Mouse (Mus musculus): ENCODE data around the gene Zap70. TPM values are rescaled to one million over a fixed set of nuclear protein-coding genes. Genes with fewer than 3 reads are reported as not detected.

Gene Zap70
- polyA plus RNA-seq, 1 experiment from 2014 or later, result 1.3 TPM

DNA sequence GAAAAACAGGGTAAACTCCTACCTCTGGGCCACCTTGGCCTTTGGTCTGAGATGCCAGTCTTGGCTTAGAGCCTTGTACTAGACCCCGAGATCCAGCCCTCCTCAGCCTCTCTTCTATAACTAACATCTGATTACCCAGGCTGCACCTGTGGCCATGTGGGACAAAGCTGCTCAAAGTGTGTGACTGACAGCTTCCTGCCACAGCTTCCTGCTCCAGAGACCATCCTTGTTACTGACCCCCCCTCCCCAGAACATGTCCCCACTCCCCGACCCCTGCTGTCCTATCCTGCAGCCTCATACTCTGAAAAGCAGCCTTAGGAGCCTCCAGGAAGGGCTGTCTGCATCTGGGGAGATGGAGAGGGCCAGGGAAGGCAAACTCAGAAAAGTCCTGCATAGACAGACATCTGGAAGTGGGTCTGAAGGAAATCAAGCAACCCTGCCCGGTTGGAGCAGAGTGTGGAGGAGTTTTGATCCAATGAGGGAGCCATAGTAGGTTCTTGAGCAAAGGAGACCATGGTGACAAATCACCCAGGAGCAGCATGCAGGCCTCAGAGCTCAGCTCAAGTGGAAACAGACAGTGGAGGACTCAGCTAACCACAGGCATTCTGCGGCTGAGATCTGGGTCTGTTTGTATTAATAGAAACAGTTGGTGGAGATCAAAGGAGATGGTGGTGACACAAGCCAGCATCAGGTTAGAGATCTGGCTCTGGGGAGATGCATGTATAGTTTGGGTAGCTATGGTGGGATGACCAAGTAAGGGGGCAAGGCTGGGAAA lies 5.0 kb downstream of the Zap70 start:
- no peak overlapping the region for H3K27ac ChIP-seq (ENCODE audit: low read depth, low read length)
- H3K4me3 ChIP-seq (ENCODE audit: low read depth, low read length), result no peak overlapping the region
- no peak for ATAC-seq (ENCODE audit: insufficient read depth, low FRiP score, low TSS enrichment)
- WGBS, result 70% methylated on average over 4 of the region's 4 CpGs
- peaks cover 9% of the 10 kb centered on the region for H3K27me3 ChIP-seq (ENCODE audit: control insufficient read depth, insufficient read depth, low read length)
- H3K36me3 ChIP-seq (ENCODE audit: control insufficient read depth, insufficient read depth, low read length), result no peaks in the 10 kb centered on the region
- no peak overlapping the region for H3K4me2 ChIP-seq (ENCODE audit: low read depth)
- H3K9me3 ChIP-seq (ENCODE audit: control insufficient read depth, low read length), result no peaks in the 10 kb centered on the region
- H3K4me1 ChIP-seq (ENCODE audit: control insufficient read depth, insufficient read depth, low read length), result no peaks in the 10 kb centered on the region
- no peak for DNase-seq (ENCODE audit: low spot score)
- no peak overlapping the region for H3K9ac ChIP-seq (ENCODE audit: low read length)

DNA sequence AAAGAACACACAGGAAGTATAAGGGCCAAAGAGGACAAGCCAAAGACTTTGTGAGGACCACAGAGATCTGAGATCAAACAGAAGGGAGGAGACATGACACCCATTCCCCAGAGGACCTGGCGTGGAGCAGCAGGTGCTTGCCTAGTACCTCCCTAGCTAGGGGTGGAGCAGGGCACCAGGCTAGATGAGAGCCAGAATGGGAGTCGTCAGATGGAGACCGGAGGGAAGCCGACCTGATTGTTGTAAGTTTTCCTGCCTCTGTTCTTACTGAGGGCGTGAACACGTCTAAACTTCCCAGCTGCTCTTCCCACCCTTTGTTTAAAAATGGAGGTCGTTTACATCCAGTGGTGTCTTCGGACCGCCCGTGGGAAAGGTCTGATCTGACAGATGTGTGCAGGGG lies 5.7 kb downstream of the Zap70 start:
- ATAC-seq (ENCODE audit: insufficient read depth, low FRiP score, low TSS enrichment) (no peak), DNase-seq (ENCODE audit: low spot score) (no peak)
- H3K4me1 ChIP-seq (ENCODE audit: control insufficient read depth, insufficient read depth, low read length), result no peaks in the 10 kb centered on the region
- no peak overlapping the region for H3K4me3 ChIP-seq (ENCODE audit: low read depth, low read length)
- H3K9ac ChIP-seq (ENCODE audit: low read length), result no peak overlapping the region
- no peak overlapping the region for H3K4me2 ChIP-seq (ENCODE audit: low read depth)
- H3K27me3 ChIP-seq (ENCODE audit: control insufficient read depth, insufficient read depth, low read length), result peaks cover 10% of the 10 kb centered on the region
- no peaks in the 10 kb centered on the region for H3K36me3 ChIP-seq (ENCODE audit: control insufficient read depth, insufficient read depth, low read length)
- H3K27ac ChIP-seq (ENCODE audit: low read depth, low read length), result no peak overlapping the region
- WGBS, result 27% methylated on average over 10 of the region's 10 CpGs
- H3K9me3 ChIP-seq (ENCODE audit: control insufficient read depth, low read length), result no peaks in the 10 kb centered on the region

DNA sequence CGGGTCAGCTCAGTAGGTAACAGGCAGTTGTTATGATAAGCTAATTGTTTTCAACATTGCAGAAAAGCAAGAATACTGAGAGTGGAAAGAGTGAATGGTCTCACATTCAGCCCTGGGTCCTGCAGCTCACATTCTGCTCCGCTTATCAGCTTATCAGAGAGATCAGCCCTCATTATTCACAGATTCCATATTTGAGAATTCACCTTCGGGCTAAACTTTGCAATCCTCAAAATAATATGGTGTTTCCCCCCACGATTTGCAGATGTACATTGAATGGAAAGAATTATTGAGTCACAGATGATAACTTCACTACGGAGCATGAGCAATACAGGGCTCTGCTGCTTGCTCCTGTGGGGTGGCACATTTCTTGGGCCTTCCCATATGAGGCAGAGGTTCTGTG lies 7.2 kb downstream of the Zap70 start:
- Histone ChIP-seq H3K4me2 (ENCODE audit: low read depth) (no peak overlapping the region), H3K9me3 (ENCODE audit: control insufficient read depth, low read length) (no peaks in the 10 kb centered on the region), H3K27me3 (ENCODE audit: control insufficient read depth, insufficient read depth, low read length) (peaks cover 10% of the 10 kb centered on the region), H3K4me3 (ENCODE audit: low read depth, low read length) (no peak overlapping the region), H3K36me3 (ENCODE audit: control insufficient read depth, insufficient read depth, low read length) (no peaks in the 10 kb centered on the region), H3K9ac (ENCODE audit: low read length) (no peak overlapping the region), H3K27ac (ENCODE audit: low read depth, low read length) (no peak overlapping the region), H3K4me1 (ENCODE audit: control insufficient read depth, insufficient read depth, low read length) (no peaks in the 10 kb centered on the region)
- WGBS, result 84% methylated on average over 5 of the region's 5 CpGs
- DNase-seq (ENCODE audit: low spot score), result no peak
- ATAC-seq (ENCODE audit: insufficient read depth, low FRiP score, low TSS enrichment), result no peak

DNA sequence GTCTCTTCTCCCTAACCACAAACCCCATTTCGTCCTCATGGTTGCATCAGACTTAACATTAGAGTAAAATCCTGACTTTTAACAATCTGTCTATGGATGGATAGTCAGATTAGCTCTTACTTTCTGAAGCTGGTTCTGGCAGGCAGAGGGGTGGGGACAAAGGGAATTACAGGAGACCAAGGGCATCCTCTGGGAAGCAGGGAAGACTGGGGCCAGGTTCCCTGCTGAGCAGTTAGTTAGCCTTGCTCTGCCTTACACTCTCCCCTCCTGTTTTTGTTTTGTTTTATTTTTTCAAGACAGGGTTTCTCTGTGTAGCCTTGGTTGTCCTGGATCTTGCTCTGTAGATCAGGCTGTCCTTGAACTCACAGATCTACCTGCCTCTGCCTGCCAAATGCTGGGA lies 8.4 kb downstream of the Zap70 start:
- Histone ChIP-seq H3K9me3 (ENCODE audit: control insufficient read depth, low read length) (no peaks in the 10 kb centered on the region), H3K36me3 (ENCODE audit: control insufficient read depth, insufficient read depth, low read length) (no peaks in the 10 kb centered on the region), H3K27ac (ENCODE audit: low read depth, low read length) (no peak overlapping the region), H3K9ac (ENCODE audit: low read length) (no peak overlapping the region), H3K4me2 (ENCODE audit: low read depth) (no peak overlapping the region), H3K4me3 (ENCODE audit: low read depth, low read length) (no peak overlapping the region), H3K27me3 (ENCODE audit: control insufficient read depth, insufficient read depth, low read length) (peaks cover 10% of the 10 kb centered on the region), H3K4me1 (ENCODE audit: control insufficient read depth, insufficient read depth, low read length) (no peaks in the 10 kb centered on the region)
- 92% methylated on average over 1 of the region's 1 CpGs for WGBS
- ATAC-seq (ENCODE audit: insufficient read depth, low FRiP score, low TSS enrichment) (no peak), DNase-seq (ENCODE audit: low spot score) (no peak)

DNA sequence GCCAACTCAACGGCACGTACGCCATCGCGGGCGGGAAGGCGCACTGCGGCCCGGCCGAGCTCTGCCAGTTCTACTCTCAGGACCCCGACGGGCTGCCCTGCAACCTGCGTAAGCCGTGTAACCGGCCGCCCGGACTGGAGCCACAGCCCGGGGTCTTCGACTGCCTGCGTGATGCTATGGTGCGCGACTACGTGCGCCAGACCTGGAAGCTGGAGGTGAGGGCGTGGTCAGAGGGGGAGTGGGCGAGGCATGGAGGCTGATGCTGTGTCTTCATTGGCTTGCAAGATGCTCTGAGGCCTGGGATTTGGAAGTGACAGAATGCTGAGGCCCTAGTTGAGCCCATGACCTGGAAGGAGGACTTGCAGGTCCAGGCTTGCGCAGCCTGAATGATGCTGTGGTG lies 9.4 kb downstream of the Zap70 start:
- H3K4me1 ChIP-seq (ENCODE audit: control insufficient read depth, insufficient read depth, low read length), result no peaks in the 10 kb centered on the region
- peak overlapping the region; percentile 15; the same call in 1 of the 2 replicates for H3K4me3 ChIP-seq (ENCODE audit: low read depth, low read length)
- H3K4me2 ChIP-seq (ENCODE audit: low read depth), result peak overlapping the region; percentile 31
- H3K27ac ChIP-seq (ENCODE audit: low read depth, low read length), result no peak overlapping the region
- H3K36me3 ChIP-seq (ENCODE audit: control insufficient read depth, insufficient read depth, low read length), result no peaks in the 10 kb centered on the region
- H3K9me3 ChIP-seq (ENCODE audit: control insufficient read depth, low read length), result no peaks in the 10 kb centered on the region
- H3K9ac ChIP-seq (ENCODE audit: low read length), result no peak overlapping the region
- 20% methylated on average over 27 of the region's 27 CpGs for WGBS
- peaks cover 10% of the 10 kb centered on the region for H3K27me3 ChIP-seq (ENCODE audit: control insufficient read depth, insufficient read depth, low read length)
- ATAC-seq (ENCODE audit: insufficient read depth, low FRiP score, low TSS enrichment), result no peak
- no peak for DNase-seq (ENCODE audit: low spot score)

DNA sequence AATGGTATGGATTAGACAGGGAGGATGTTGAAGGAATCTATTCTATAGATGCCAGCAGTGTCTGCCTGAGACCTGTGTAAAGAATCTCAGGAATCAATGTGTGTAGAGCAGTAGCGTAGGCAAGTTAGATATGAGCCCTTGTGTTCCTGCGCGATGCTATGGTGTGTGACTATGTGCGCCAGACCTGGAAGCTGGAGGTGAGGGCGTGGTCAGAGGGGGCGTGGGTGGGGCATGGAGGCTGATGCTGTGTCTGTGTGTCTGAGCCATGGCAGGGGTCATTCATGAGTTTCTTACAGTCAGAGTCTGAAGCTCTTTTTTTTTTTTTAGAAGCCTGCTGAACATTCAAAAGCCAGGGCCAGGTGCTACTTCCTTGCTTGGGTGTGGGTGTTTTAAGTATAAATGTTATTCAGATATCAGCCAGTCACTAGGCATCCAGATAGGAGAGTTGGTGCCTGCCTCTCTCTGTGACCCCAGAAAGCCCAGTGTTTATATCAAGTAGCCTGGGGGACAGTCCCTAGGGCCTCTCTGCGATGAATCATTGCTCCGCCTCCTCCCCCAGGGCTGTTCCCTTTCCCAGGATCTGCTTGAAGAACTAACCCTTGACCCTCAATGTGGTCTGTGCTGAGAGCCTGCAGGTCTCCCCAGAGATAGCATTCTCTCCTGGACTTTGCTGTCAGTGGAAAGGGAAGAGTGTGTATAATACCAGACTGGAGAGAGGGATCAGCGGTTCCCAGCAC lies 10.8 kb downstream of the Zap70 start:
- H3K4me1 ChIP-seq (ENCODE audit: control insufficient read depth, insufficient read depth, low read length), result no peaks in the 10 kb centered on the region
- H3K9ac ChIP-seq (ENCODE audit: low read length), result no peak overlapping the region
- ATAC-seq (ENCODE audit: insufficient read depth, low FRiP score, low TSS enrichment) (no peak), DNase-seq (ENCODE audit: low spot score) (no peak)
- 82% methylated on average over 9 of the region's 9 CpGs for WGBS
- H3K27me3 ChIP-seq (ENCODE audit: control insufficient read depth, insufficient read depth, low read length), result peaks cover 10% of the 10 kb centered on the region
- no peak overlapping the region for H3K4me2 ChIP-seq (ENCODE audit: low read depth)
- no peaks in the 10 kb centered on the region for H3K9me3 ChIP-seq (ENCODE audit: control insufficient read depth, low read length)
- no peaks in the 10 kb centered on the region for H3K36me3 ChIP-seq (ENCODE audit: control insufficient read depth, insufficient read depth, low read length)
- no peak overlapping the region for H3K4me3 ChIP-seq (ENCODE audit: low read depth, low read length)
- no peak overlapping the region for H3K27ac ChIP-seq (ENCODE audit: low read depth, low read length)

DNA sequence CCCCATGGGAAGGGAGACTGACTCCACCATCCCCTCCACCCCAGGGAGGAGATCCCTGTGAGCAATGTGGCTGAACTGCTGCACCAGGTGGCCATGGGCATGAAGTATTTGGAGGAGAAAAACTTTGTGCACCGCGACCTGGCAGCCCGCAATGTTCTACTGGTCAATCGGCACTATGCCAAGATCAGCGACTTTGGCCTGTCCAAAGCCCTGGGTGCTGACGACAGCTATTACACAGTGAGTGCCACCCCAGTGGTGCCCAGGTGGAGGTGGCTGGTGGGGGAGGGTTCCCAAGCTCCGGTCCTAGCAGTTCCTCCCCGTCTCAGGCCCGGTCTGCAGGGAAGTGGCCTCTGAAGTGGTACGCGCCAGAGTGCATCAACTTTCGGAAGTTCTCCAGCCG lies 19.2 kb downstream of the Zap70 start:
- Histone ChIP-seq H3K4me2 (ENCODE audit: low read depth) (no peak overlapping the region), H3K27ac (ENCODE audit: low read depth, low read length) (no peak overlapping the region), H3K4me1 (ENCODE audit: control insufficient read depth, insufficient read depth, low read length) (no peaks in the 10 kb centered on the region), H3K4me3 (ENCODE audit: low read depth, low read length) (no peak overlapping the region), H3K36me3 (ENCODE audit: control insufficient read depth, insufficient read depth, low read length) (no peaks in the 10 kb centered on the region), H3K27me3 (ENCODE audit: control insufficient read depth, insufficient read depth, low read length) (no peaks in the 10 kb centered on the region), H3K9ac (ENCODE audit: low read length) (no peak overlapping the region), H3K9me3 (ENCODE audit: control insufficient read depth, low read length) (no peaks in the 10 kb centered on the region)
- WGBS, result 91% methylated on average over 13 of the region's 13 CpGs
- DNase-seq (ENCODE audit: low spot score) (no peak), ATAC-seq (ENCODE audit: insufficient read depth, low FRiP score, low TSS enrichment) (no peak)

DNA sequence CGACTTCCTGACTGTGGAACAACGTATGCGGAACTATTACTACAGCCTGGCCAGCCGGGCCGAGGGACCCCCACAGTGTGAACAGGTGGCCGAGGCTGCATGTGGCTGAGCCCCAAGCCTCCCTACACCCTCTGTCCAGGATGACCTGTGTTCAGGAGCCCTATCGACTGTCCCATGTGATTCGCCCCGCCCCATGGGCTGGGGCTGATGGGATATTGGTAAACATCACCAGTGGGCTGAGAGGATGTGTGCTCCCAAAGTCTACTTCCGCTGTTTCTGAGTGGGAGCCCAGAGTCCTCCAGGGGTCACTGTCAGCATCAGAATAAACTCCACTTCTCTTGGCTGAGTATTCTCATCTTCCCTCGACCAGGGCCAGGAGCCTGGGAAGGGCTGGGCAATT lies 20.9 kb downstream of the Zap70 start:
- ATAC-seq (ENCODE audit: insufficient read depth, low FRiP score, low TSS enrichment), result no peak
- H3K4me1 ChIP-seq (ENCODE audit: control insufficient read depth, insufficient read depth, low read length), result no peaks in the 10 kb centered on the region

More for the DNA sequence above, 20.9 kb downstream of the Zap70 start:
- H3K4me3 ChIP-seq (ENCODE audit: low read depth, low read length), result no peak overlapping the region
- no peak overlapping the region for H3K4me2 ChIP-seq (ENCODE audit: low read depth)
- no peak overlapping the region for H3K27ac ChIP-seq (ENCODE audit: low read depth, low read length)
- DNase-seq (ENCODE audit: low spot score), result no peak
- H3K27me3 ChIP-seq (ENCODE audit: control insufficient read depth, insufficient read depth, low read length), result no peaks in the 10 kb centered on the region
- H3K9me3 ChIP-seq (ENCODE audit: control insufficient read depth, low read length), result no peaks in the 10 kb centered on the region
- no peaks in the 10 kb centered on the region for H3K36me3 ChIP-seq (ENCODE audit: control insufficient read depth, insufficient read depth, low read length)
- WGBS, result 86% methylated on average over 11 of the region's 11 CpGs
- no peak overlapping the region for H3K9ac ChIP-seq (ENCODE audit: low read length)

All from neural tube, embryonic 11.5 days (tissue).